Mouse (Mus musculus) neural tube, embryonic 15.5 days (tissue): ENCODE data around the gene Gm3269. TPM values are rescaled to one million over a fixed set of nuclear protein-coding genes. Genes with fewer than 3 reads are reported as not detected.
"Not testable (repeated sequence)": the region's sequence is repeated elsewhere in the genome, so short reads cannot be mapped to it uniquely, and the experiment has no call there.

Experiments used
- ATAC-seq: fragments of 200-750 bp; cut with Nextera tagmentation; 2 replicates; pipeline ENCODE4 v1.8.0; 2017; ENCODE audit warnings: mild to moderate bottlenecking, moderate TSS enrichment, moderate library complexity; ENCODE audit not compliant: low FRiP score
- H3K27ac ChIP-seq: fragments of 300-500 bp; sonication (generic); replicated peaks from 2 replicates; pipeline ENCODE4 v1.5.1; 2015; ENCODE audit warnings: mild to moderate bottlenecking, inconsistent platforms
- H3K27me3 ChIP-seq: fragments of 300-500 bp; sonication (generic); replicated peaks from 2 replicates; pipeline ENCODE4 v1.6.1; 2015; ENCODE audit warnings: inconsistent platforms
- H3K36me3 ChIP-seq: fragments of 300-500 bp; sonication (generic); 2 replicates; pipeline ENCODE4 v1.6.1; 2015; ENCODE audit warnings: inconsistent platforms
- H3K4me1 ChIP-seq: fragments of 300-500 bp; sonication (generic); 2 replicates; pipeline ENCODE4 v1.6.1; 2015; ENCODE audit warnings: inconsistent platforms
- H3K4me2 ChIP-seq: fragments of 300-500 bp; sonication (generic); 2 replicates; pipeline ENCODE4 v1.6.1; 2015; ENCODE audit warnings: inconsistent platforms, mild to moderate bottlenecking, moderate library complexity
- H3K4me3 ChIP-seq: fragments of 300-500 bp; sonication (generic); replicated peaks from 2 replicates; pipeline ENCODE4 v1.5.1; 2015; ENCODE audit warnings: mild to moderate bottlenecking, inconsistent platforms
- H3K9ac ChIP-seq: fragments of 300-500 bp; sonication (generic); replicated peaks from 2 replicates; pipeline ENCODE4 v1.6.1; 2015; ENCODE audit warnings: mild to moderate bottlenecking, inconsistent platforms
- H3K9me3 ChIP-seq: fragments of 300-500 bp; sonication (generic); replicated peaks from 2 replicates; pipeline ENCODE4 v1.6.1; 2016; ENCODE audit warnings: inconsistent platforms
- WGBS: fragments of 180-500 bp; shearing (Covaris S2); methylation state at CpG from one replicate; pipeline ENCODE4 v1.1.7; 2015; ENCODE audit warnings: mixed read lengths; 5-methylcytosine and 5-hydroxymethylcytosine counted together
- polyA plus RNA-seq: library from polyadenylated mRNA; unstranded; fragments of >200 nt; fragmentation: Nextera tagmentation; extraction: Ambion mirVana; gene quantifications from 2 replicates; pipeline ENCODE4 v1.2.1, GENCODE M21; 2015

The Gm3269 gene
- not detected in 2 replicates for polyA plus RNA-seq

DNA sequence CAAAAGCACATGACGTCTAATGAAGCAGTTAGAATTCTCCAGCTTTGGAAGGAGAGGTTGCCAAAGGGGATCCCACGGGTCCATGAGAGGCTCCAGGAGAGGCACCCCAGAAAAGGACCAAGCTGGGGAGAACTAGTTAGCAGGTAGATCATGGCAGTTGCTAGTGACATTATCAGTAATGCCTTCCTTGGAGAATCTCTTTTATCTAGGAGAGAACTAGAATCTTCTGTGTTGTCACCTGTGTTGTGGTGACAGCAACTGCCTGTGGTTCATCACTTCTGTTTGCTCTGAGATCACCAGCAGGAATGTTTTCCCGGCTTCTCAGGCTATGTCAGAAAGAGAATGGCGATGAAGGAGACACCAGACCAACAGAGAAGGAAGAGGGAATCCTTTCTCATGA, at the start of gene Gm3269:
Gm3269 (plus strand) TSS at position 301 of the 400 bp plus-strand sequence.
- H3K9me3 ChIP-seq: not testable (repeated sequence)
- 100% methylated on average over 1 of the region's 4 CpGs for WGBS

DNA sequence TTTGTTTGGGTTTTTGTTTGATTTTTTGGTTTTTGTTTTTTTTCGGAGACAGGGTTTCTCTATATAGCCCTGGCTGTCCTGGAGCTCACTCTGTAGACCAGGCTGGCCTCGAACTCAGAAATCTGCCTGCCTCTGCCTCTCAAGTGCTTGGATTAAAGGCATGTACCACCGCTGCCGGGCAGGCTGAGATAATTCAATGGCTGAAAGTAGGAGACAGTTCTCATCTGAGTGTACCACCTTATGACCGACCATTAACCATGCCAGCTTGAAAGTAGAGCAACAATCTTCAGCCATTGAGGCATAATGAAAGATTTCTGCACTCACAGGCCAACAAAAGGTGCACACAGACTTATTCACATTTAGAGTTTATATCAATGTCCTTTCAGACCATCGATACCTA, 31.5 kb upstream of the Gm3269 start:
- not testable (repeated sequence) for H3K4me1 ChIP-seq, H3K36me3 ChIP-seq, ATAC-seq, H3K27me3 ChIP-seq, H3K4me3 ChIP-seq, H3K27ac ChIP-seq, H3K9ac ChIP-seq, H3K4me2 ChIP-seq, H3K9me3 ChIP-seq
- WGBS: 89% methylated on average over 6 of the region's 6 CpGs

More for the DNA sequence above, at the start of gene Gm3269:
- H3K27me3 ChIP-seq, H3K4me1 ChIP-seq, H3K4me2 ChIP-seq, H3K36me3 ChIP-seq, H3K4me3 ChIP-seq, H3K27ac ChIP-seq, ATAC-seq, H3K9ac ChIP-seq: not testable (repeated sequence)

DNA sequence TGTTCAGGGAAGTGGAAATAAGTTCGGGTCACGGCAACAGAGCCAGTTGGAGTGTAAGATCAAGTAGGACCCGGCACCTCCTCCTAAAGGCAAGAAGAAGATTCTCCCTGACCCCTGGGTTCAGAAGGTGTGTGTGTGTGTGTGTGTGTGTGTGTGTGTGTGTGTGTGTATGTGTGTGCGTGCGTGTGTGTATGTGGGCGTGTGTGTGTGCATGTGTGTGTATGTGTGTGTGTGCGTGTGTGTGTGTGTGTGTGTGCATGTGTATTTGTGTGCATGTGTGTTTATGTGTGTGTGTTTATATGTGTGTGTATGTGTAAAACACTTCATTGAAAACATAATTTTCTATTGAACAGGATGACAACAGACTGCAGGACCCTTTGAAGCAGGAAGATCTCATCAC, 16.0 kb upstream of the Gm3269 start:
- not testable (repeated sequence) for H3K4me1 ChIP-seq, H3K9me3 ChIP-seq, H3K36me3 ChIP-seq, H3K9ac ChIP-seq, H3K4me2 ChIP-seq, ATAC-seq, H3K4me3 ChIP-seq, H3K27ac ChIP-seq, H3K27me3 ChIP-seq
- 91% methylated on average over 4 of the region's 7 CpGs for WGBS

DNA sequence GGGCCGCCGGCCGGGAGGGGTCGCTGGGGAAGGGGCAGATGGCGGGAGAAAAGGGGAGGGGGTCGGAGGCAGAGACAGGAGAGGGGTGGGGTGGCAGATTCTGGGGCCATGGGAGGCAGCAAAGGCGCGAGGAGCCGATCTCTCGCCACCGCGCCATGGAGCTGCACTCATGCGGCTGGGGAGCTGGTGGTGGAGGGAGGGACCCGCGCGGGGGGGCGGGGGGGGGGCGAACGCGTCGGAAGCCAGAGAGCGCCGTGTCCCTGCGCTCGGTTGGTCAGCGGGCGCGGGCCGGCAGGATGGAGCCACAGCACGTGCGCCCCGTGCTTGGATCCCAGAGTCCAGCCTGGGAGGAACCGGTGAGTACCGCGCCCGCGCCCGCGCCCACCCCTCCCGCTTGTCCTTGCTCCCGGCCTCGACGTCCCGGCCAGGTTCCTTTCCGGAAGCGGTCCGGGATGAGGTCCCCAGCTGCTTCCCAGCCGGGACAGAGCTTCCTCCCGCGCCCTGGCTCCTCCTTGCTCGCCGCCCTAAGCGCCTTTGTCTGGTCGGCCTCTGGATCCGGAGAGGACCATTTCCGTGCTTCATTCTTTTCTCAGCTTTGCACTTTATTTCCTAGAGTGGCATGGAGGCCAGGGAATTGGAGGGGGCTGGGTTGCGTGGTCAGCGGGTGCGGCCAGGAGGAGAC, 17.5 kb downstream of the Gm3269 start, which contains the start of gene Gm3264:
Gm3264 (plus strand) TSS at position 278 of the 682 bp plus-strand sequence.
- H3K36me3 ChIP-seq, H3K27me3 ChIP-seq, ATAC-seq, H3K27ac ChIP-seq, H3K4me1 ChIP-seq, H3K9me3 ChIP-seq: not testable (repeated sequence)
- WGBS: 6% methylated on average over 23 of the region's 59 CpGs
- peak within 1 kb of the TSS; percentile 45 for H3K4me3 ChIP-seq
- peak within 1 kb of the TSS; percentile 56 for H3K4me2 ChIP-seq
- H3K9ac ChIP-seq: peak within 1 kb of the TSS; percentile 43

DNA sequence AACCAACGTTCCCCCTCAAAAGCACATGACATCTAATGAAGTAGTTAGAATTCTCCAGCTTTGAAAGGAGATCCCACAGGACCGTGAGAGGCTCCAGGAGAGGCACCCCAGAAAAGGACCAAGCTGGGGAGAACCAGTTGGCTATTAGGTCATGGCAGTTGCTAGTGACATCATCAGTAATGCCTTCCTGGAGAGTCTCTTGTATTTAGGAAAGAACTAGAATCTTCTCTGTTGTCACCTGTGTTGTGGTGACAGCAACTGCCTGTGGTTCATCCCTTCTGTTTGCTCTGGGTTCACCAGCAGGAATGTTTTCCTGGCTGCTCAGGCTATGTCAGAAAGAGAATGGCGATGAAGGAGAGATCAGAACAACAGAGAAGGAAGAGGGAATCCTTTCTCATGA, 54.2 kb downstream of the Gm3269 start, which contains the start of gene Gm3278:
Gm3278 (plus strand) TSS at position 301 of the 400 bp plus-strand sequence.
- not testable (repeated sequence) for ATAC-seq, H3K4me3 ChIP-seq, H3K9me3 ChIP-seq, H3K36me3 ChIP-seq, H3K4me2 ChIP-seq, H3K27ac ChIP-seq, H3K9ac ChIP-seq, H3K27me3 ChIP-seq, H3K4me1 ChIP-seq
- 82% methylated on average over 1 of the region's 3 CpGs for WGBS

Other genes with a start within 250 kb of the Gm3269 start
- 0.27 TPM in 1 of 2 replicates, not detected in the other for gene Gm8159, start 205.8 kb upstream of the Gm3269 start, polyA plus RNA-seq
- 0.97 and 1.7 TPM in 2 replicates for gene Gm3239, start 173.9 kb upstream of the Gm3269 start, polyA plus RNA-seq
- not detected in 2 replicates for gene Gm7876, start 128.9 kb upstream of the Gm3269 start, polyA plus RNA-seq
- 2.6 and 3.1 TPM in 2 replicates for gene Gm3252, start 111.3 kb upstream of the Gm3269 start, polyA plus RNA-seq
- gene Gm9602, start 61.8 kb upstream of the Gm3269 start, polyA plus RNA-seq: not detected in 2 replicates
- 2.1 and 4.1 TPM in 2 replicates for gene Gm3264, start 17.5 kb downstream of the Gm3269 start, polyA plus RNA-seq
- gene Gm3278, start 54.3 kb downstream of the Gm3269 start, polyA plus RNA-seq: 0.14 TPM in 1 of 2 replicates, not detected in the other
- gene Gm8297, start 145.8 kb downstream of the Gm3269 start, polyA plus RNA-seq: not detected in 2 replicates
- gene Gm3298, start 177.8 kb downstream of the Gm3269 start, polyA plus RNA-seq: 0.63 TPM in 1 of 2 replicates, not detected in the other
- not detected in 2 replicates for gene 4930555G01Rik, start 212.5 kb downstream of the Gm3269 start, polyA plus RNA-seq
- gene Gm8281, start 232.9 kb downstream of the Gm3269 start, polyA plus RNA-seq: 8.8 and 11.6 TPM in 2 replicates